Mouse (Mus musculus) intestine, postnatal 0 days (tissue): ENCODE data around the gene Pex11a. TPM values are rescaled to one million over a fixed set of nuclear protein-coding genes. Genes with fewer than 3 reads are reported as not detected.
A peak's percentile ranks its signal among the peaks of the same experiment; 100 is the strongest.

Experiments used
- ATAC-seq: fragments of 200-750 bp; cut with Nextera tagmentation; 2 replicates; pipeline ENCODE4 v1.8.0; 2017; ENCODE audit warnings: mild to moderate bottlenecking, moderate TSS enrichment, moderate library complexity
- H3K27ac ChIP-seq: fragments of 300-500 bp; sonication (generic); 2 replicates; pipeline ENCODE4 v1.5.1; 2014; ENCODE audit warnings: mild to moderate bottlenecking, low read depth, low read length, moderate library complexity
- H3K27me3 ChIP-seq: fragments of 300-500 bp; sonication (generic); replicated peaks from 2 replicates; pipeline ENCODE4 v1.6.1; 2014; ENCODE audit warnings: low read length, mixed read lengths; ENCODE audit not compliant: control insufficient read depth, insufficient read depth
- H3K36me3 ChIP-seq: fragments of 300-500 bp; sonication (generic); 2 replicates; pipeline ENCODE4 v1.6.1; 2014; ENCODE audit warnings: mild to moderate bottlenecking, moderate library complexity; ENCODE audit not compliant: control insufficient read depth, insufficient read depth
- H3K4me1 ChIP-seq: fragments of 300-500 bp; sonication (generic); replicated peaks from 2 replicates; pipeline ENCODE4 v1.6.1; 2014; ENCODE audit warnings: antibody characterized with exemption, low read length, mixed read lengths; ENCODE audit not compliant: control insufficient read depth, insufficient read depth
- H3K4me2 ChIP-seq: fragments of 300-500 bp; sonication (generic); replicated peaks from 2 replicates; pipeline ENCODE4 v1.6.1; 2014; ENCODE audit warnings: low read depth, mild to moderate bottlenecking, moderate library complexity
- H3K4me3 ChIP-seq: fragments of 300-500 bp; sonication (generic); 2 replicates; pipeline ENCODE4 v1.5.1; 2014; ENCODE audit warnings: low read depth, low read length
- H3K9ac ChIP-seq: fragments of 300-500 bp; sonication (generic); 2 replicates; pipeline ENCODE4 v1.6.1; 2014; ENCODE audit warnings: mild to moderate bottlenecking, low read depth, low read length
- H3K9me3 ChIP-seq: fragments of 300-500 bp; sonication (generic); 2 replicates; pipeline ENCODE4 v1.6.1; 2016; ENCODE audit warnings: mixed run types; ENCODE audit not compliant: control insufficient read depth
- CTCF ChIP-seq: sonication (generic); IDR thresholded peaks from 2 replicates; pipeline ENCODE4 v1.5.1; 2016; ENCODE audit warnings: low read depth, mild to moderate bottlenecking, control low read depth, antibody characterized with exemption, moderate library complexity
- WGBS: fragments of 180-500 bp; shearing (Covaris S2); extraction: QIAGEN DNeasy Blood & Tissue Kit; methylation state at CpG from one replicate; pipeline ENCODE4 v1.1.7; 2014; 5-methylcytosine and 5-hydroxymethylcytosine counted together
- polyA plus RNA-seq: library from polyadenylated mRNA; unstranded; fragments of >200 nt; fragmentation: Nextera tagmentation; extraction: Ambion mirVana; gene quantifications from 2 replicates; pipeline ENCODE4 v1.2.1, GENCODE M21; 2015

Gene Pex11a
- polyA plus RNA-seq, 1 experiment from 2014 or later: 23.3 TPM

DNA sequence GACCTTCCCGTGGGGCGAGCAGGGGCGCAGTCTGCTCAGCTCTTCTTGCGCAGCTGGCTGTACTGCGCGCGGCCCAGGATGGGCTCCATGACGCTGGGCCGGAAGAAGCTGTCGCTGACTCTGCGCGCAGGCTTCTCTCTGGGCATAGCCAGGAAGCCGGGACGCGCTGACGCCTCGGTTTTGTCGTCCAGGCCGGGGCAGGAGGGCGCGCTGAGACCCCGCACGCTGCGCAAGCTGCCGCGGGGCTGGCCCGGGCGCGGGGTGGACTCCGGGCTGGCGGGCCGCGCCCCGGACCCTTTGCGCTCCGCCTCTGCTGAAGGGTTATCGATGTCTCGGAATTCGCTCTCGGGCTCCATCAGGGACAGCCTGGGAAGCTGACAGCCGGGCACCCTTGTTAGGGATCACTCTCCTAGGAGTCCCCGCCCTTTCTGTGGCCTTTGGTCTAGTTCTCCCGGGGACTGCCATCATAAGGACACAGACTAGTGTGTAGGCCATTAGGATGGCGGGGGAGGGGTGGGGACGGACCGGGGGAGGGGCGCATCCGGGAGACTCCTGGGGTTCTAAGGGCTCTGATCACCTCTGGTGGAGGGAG lies 21.4 kb downstream of the Pex11a start:
- peak overlapping the region; percentile 52 for H3K4me3 ChIP-seq
- peak; percentile 73 for ATAC-seq
- peaks cover 17% of the 10 kb centered on the region; the same call in 1 of the 2 replicates for H3K27me3 ChIP-seq
- no peaks in the 10 kb centered on the region for H3K36me3 ChIP-seq
- H3K27ac ChIP-seq: peak overlapping the region; percentile 54
- peak overlapping the region; percentile 88 for H3K4me2 ChIP-seq
- WGBS: 1% methylated on average over 48 of the region's 48 CpGs
- peak overlapping the region; percentile 58 for H3K9ac ChIP-seq
- TF ChIP-seq CTCF: no peak
- no peaks in the 10 kb centered on the region for H3K9me3 ChIP-seq
- no peaks in the 10 kb centered on the region for H3K4me1 ChIP-seq

DNA sequence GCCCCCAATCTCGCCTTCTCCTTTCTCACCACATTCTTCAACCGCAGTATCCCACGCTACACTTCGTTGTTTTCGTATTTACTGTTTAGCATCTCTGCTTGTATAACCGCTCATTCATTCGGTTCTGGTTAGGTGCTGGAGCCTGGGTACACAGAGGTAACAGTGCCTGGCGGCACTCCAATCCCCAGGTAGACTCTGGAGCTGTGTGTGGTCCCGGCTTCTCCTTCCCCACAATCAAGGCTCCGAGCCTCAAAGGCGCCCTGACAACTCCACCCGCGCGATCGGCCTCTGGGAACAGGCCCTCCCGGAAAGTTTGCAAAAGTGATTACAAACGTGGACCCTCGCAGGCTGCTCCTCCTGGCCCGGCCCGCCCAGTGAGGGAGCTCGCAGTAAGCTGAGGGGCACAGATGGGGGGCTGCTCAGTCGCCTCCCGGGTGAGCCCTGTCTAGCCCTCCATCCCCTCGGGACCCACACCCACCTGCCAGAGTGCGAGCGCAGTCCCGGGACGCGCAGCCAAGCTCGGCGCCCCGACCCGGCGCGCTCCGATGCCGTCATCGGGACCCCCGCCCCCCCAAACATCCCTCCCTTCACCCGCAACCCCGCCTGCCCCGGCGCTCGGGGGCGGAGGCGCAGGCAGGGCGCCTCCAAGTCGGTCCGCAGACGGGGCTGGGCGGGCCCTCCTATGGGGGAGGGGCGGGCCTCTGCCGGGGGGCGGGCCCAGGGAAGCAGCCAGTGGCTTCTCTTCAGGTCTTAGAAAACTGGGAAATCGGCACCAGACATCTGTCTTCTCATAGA lies 27.5 kb downstream of the Pex11a start, which contains the start of gene Kif7:
Kif7 (minus strand) TSS at position 534 of the 795 bp plus-strand sequence.
- Histone ChIP-seq H3K9me3 (no peaks in the 10 kb centered on the region), H3K27me3 (peaks cover 7% of the 10 kb centered on the region), H3K36me3 (no peaks in the 10 kb centered on the region), H3K4me3 (peak within 1 kb of the TSS; percentile 66), H3K4me1 (no peaks in the 10 kb centered on the region), H3K4me2 (peak within 1 kb of the TSS; percentile 95), H3K27ac (no peak within 1 kb of the TSS), H3K9ac (peak within 1 kb of the TSS; percentile 47; the same call in 1 of the 2 replicates)
- no peak for TF ChIP-seq CTCF
- WGBS: 2% methylated on average over 53 of the region's 55 CpGs
- peak; percentile 80 for ATAC-seq

DNA sequence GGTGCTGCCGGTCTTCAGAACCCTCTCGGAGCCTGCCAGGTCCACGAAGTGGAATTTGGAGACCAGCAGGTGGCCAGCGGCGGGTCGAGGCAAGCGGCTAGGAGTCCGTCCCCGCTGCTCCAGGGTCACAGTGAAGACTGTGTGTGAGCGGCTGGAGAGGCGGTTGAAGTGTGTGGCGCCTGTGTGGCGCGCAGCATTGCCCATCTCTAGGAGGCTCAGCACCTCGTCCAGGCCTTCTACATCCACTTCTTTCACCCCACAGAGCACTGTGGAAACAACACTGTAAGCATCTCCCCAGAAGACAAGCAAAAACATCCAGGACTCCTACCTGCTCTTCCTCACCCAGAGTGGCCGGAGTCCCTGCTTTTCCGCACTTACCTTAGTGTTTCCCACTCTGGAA lies 32.1 kb downstream of the Pex11a start:
- H3K9ac ChIP-seq: no peak overlapping the region
- H3K9me3 ChIP-seq: no peaks in the 10 kb centered on the region
- 64% methylated on average over 17 of the region's 17 CpGs for WGBS
- no peak overlapping the region for H3K4me2 ChIP-seq
- no peak overlapping the region for H3K27ac ChIP-seq
- ATAC-seq: no peak
- TF ChIP-seq CTCF: no peak
- no peak overlapping the region for H3K4me3 ChIP-seq
- no peaks in the 10 kb centered on the region for H3K4me1 ChIP-seq
- no peaks in the 10 kb centered on the region for H3K36me3 ChIP-seq
- H3K27me3 ChIP-seq: peaks cover 19% of the 10 kb centered on the region

DNA sequence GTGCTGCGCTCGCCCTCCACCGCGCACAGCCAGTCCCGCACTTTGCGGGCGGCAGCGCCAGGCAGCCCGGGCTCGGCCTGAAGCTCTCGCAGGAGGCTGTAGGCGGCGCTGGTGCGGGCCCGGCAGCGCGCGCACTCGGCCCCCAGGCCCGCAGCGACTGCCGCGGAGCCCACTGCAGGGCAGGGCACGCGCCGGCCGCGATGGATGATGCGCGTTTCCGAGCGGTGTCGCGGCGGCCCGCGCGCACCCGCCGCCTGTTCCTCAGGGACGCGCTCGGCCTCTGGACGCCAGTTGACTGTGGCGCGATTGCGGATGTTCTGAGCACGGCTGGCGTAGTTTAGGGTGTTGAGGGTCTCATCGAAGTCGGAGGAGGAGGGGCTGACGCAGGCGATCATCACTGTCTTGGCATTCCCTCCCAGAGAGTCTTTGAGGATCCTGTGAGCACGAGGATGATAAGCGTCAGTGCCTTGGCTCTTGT lies 32.8 kb downstream of the Pex11a start:
- TF ChIP-seq CTCF: peak; percentile 63
- peak overlapping the region; percentile 76 for H3K4me2 ChIP-seq
- peak; percentile 38; the same call in 1 of the 2 replicates for ATAC-seq
- H3K36me3 ChIP-seq: no peaks in the 10 kb centered on the region
- peak overlapping the region; percentile 35 for H3K4me3 ChIP-seq
- H3K27ac ChIP-seq: no peak overlapping the region
- H3K4me1 ChIP-seq: no peaks in the 10 kb centered on the region
- 4% methylated on average over 55 of the region's 55 CpGs for WGBS
- H3K9me3 ChIP-seq: no peaks in the 10 kb centered on the region
- H3K27me3 ChIP-seq: peaks cover 19% of the 10 kb centered on the region
- peak overlapping the region; percentile 40; the same call in 1 of the 2 replicates for H3K9ac ChIP-seq

DNA sequence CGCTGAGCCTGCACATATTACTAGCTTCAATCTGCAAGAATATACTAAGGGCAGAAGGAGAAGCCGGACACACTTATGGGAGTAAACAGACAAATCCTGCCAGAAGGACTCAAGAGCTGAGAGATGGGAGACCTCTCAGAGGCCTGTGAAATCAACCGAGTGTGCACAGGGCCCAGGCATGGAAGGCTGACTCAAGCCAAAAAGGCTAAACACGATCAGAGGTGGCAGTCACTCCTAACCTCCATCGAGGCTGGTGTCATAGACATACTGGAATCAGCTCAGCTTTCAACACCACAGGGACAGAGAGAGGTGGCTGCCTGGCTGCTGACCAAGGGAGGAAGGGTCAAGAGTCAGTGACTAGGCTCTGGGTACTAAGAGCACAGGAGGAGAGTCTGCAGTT lies 37.7 kb downstream of the Pex11a start:
- Histone ChIP-seq H3K36me3 (no peaks in the 10 kb centered on the region; the same call in 1 of the 2 replicates), H3K4me1 (no peaks in the 10 kb centered on the region), H3K27me3 (peaks cover 10% of the 10 kb centered on the region; the same call in 1 of the 2 replicates), H3K4me3 (no peak overlapping the region), H3K9me3 (no peaks in the 10 kb centered on the region), H3K9ac (no peak overlapping the region), H3K4me2 (no peak overlapping the region), H3K27ac (no peak overlapping the region)
- no peak for ATAC-seq
- TF ChIP-seq CTCF: no peak
- WGBS: 83% methylated on average over 5 of the region's 5 CpGs

DNA sequence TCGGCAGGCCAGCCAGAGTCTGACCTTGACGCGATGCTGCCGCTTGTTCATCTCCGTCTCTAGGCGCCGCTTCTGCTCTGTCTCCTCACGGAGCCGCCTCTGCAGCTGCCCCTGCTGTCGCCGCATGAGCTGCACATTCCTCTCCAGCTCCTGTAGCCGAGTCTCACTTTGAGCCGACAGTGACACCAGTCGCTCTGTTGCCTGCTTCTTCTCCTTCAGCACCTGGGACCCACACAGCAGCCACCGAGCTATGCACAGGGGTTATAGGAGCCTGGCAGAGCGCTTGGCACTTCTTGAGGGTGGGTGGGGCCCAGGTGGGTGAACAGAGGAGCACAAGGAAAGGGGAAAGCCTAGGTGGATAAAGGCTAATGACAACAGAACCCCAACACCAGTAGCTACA lies 40.2 kb downstream of the Pex11a start:
- Histone ChIP-seq H3K27ac (no peak overlapping the region), H3K27me3 (no peaks in the 10 kb centered on the region), H3K9ac (no peak overlapping the region), H3K4me1 (no peaks in the 10 kb centered on the region), H3K4me3 (no peak overlapping the region), H3K36me3 (peaks cover 14% of the 10 kb centered on the region; the same call in 1 of the 2 replicates), H3K4me2 (no peak overlapping the region), H3K9me3 (no peaks in the 10 kb centered on the region)
- TF ChIP-seq CTCF: no peak
- no peak for ATAC-seq
- WGBS: 86% methylated on average over 16 of the region's 16 CpGs
